Mouse (Mus musculus): ENCODE data around the gene Sdk1.

DNA sequence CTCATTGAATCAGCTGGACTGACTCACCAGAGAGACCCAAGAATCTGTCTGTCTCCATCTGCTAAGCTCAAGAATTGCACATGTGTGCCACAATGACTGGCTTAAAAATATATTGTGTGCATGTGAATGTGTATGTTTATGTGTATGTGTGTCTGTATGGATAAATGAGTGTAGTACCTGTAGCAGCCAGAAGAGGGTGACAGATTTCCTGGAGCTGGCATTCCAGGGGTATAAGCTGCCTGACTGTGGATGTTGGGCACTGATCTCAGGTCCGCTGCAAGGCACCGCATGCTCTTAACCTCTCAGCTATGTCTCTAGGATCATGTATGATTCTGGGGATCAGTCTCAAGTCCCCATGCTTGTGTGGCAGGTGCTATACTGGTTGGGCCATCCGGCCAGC, 839.4 kb downstream of the Sdk1 start:
- peak; percentile 39 for TF ChIP-seq CTCF (IDR thresholded peaks at IDR 0.05; ENCODE audit: low read depth)
- no peak for TF ChIP-seq EP300 (optimal IDR thresholded peaks at IDR 0.05)

Data from stomach, postnatal 0 days (tissue).